Mouse (Mus musculus) T-cell, adult 2 months (primary cell): ENCODE results near the gene Rapgef6.

Experiments
- DNase-seq: peaks from one replicate; pipeline ENCODE4 v3.0.0; 2022; ENCODE audit warnings: low spot score

The Rapgef6 gene

DNA sequence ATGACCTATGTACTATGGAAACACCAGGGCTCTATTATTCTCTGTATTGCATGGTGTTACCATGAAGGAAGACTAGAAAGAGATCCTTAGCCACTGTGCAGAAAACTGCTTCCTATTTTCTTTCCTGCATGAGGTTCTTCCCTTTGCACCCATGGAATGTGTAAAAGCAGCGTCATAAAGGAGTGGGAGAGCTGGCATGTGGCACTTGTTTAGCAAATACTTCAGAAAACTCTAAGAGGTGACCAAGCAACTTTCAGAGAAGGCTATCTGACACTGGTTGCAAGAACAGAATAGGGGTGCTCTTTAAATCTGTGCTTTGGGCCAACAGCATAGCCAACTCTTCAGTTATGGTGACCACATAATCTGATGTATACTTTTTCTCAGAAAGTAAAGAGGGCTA, 212.5 kb downstream of the Rapgef6 start:
- DNase-seq, result no peak

DNA sequence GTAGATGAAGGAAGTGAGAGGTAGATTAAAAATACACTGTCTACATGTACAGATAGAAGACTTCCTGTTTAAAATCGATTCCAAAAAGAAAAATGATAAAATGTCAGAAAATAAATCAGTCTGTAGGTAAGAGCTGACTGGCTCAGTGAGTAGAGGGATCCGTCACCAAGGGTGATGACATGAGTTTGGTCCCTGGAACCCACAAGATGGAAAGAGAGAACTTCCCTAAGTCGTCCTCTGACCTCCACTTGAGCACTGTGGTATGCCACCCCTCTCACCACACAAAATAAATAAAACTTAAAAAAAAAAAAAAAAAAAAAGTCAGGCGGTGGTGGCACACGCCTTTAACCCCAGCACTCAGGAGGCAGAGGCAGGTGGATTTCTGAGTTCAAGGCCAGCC, 214.3 kb downstream of the Rapgef6 start:
- no peak for DNase-seq

DNA sequence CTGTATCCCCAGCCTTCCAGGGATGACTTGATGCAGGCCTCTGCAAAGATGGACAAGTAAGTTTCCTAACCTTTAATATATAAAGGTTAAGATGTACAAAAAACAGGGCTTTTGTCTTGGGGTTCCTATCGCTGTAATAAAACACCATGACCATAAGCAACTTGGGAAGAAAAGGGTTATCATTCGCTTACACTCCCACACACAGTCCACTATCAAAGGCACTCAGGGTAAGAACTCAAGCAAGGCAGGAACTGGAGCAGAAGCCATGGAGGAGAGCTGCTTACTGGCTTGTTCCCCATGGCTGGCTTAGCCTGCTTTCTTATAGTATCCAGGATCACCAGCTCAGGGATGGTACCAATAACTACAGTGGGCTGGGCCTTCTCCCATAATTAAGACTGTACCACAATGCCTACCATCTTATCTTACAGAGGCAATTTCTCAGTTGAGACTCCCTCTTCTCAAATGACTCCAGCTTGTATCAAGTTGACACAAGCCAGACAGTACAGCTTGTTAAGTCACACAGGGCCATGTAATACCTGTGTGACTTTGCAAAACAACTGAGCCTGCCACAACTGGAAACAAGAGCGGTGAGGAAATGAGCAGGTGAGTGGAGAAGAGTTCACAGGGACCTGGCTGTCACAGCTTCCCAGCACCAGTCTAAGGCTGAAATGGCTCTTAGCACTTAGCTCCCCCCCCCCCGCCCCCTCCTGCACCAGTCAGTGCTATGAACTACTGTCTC, 216.5 kb downstream of the Rapgef6 start:
- no peak for DNase-seq

DNA sequence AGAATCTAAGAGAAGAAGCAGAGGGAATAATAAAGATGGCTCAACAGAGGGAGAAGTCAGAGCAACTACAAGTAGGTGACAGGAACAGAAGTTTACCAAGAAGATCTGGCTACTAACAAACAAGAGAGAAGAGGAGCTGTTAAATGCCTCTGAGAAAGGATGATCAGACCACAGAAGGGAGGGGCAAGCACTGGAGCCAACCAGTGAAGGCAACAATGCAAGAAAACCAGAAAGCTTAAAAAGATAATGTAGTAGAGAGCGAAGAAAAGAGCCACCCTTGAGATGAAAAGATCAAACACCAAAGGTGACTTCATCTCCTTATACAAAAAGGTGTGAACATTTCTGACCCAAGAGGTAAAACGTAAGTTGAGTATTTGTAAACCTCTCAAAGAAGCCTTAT, 218.7 kb downstream of the Rapgef6 start:
- peak; percentile 42 for DNase-seq

DNA sequence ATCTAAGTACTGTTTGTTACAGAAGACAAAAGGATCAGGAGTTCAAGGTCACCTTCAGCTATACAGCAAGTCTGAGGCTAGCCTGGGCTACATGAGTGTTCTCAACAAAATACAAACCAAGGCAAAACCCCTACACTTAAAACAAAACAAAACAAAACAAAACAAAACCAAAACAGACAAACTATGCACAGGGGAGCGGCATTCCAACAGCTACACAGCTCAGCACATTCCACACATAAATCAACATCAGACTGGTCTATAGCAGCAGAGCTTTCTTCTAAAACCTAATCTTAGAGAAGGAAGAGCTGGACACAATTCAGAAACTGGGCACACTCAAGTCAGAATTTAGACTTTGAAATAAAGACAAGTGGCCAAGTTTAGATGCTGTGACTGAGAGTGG, 221.6 kb downstream of the Rapgef6 start:
- no peak for DNase-seq
